Mouse (Mus musculus): ENCODE data around the gene Avpi1. TPM values are rescaled to one million over a fixed set of nuclear protein-coding genes. Genes with fewer than 3 reads are reported as not detected.

The Avpi1 gene
- total and polyA plus RNA-seq, 2 experiments from 2014 or later: 9.3 to 11.9 TPM

DNA sequence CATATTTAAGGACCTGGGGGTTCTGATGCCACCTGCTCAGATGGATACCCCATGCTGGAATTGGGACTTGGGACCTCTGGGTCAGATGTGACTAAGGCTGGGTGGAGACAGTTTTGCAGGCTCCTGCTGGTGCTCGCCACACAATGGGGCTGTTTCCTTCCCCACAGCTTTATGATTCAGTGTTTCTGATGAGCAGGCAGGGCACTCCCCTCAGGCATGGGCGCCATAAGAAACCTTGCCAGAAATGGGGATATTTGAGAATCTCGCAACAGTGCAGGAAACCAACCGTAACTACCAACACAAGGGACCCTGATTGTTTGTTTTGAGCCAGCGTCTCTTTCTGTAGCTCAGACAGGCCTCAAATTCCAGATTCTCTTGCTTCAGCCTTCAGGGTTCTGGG lies 2.2 kb upstream of the Avpi1 start:
- no peak for TF ChIP-seq CTCF (IDR thresholded peaks at IDR 0.05)
- Histone ChIP-seq H3K36me3 (ENCODE audit: insufficient read depth, low read length) (no peaks in the 10 kb centered on the region), H3K27me3 (ENCODE audit: insufficient read depth, low read length) (no peaks in the 10 kb centered on the region), H3K4me2 (ENCODE audit: low read depth, low read length, poor library complexity, severe bottlenecking) (no peak overlapping the region), H3K9me3 (ENCODE audit: low read length) (no peaks in the 10 kb centered on the region), H3K27ac (ENCODE audit: low read depth, low read length) (no peak overlapping the region), H3K9ac (replicated peaks; ENCODE audit: low read length, poor library complexity, severe bottlenecking) (no peak overlapping the region), H3K4me3 (ENCODE audit: low read depth, low read length) (no peak overlapping the region), H3K4me1 (ENCODE audit: insufficient read depth, low read length) (peaks cover 10% of the 10 kb centered on the region)
- WGBS: 69% methylated on average over 5 of the region's 5 CpGs
- no peak for DNase-seq (ENCODE audit: low spot score)
- no peak for ATAC-seq (ENCODE audit: low FRiP score)

DNA sequence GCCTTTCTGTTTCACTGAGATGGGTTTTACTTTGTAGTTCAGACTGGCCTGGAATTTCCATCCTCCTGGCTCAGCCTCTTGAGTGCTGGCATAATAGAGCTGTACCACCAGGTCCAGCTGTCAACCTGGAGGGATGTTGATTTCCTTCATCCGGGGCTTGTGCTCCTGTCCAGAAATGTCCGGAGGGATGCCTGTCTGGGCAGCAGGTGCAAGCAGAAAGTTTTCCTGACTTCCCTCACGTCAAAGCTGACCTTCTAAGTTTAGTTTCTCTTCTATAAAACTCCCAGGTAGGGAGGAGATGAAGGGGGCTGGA lies 1.4 kb upstream of the Avpi1 start:
- H3K4me2 ChIP-seq (ENCODE audit: low read depth, low read length, poor library complexity, severe bottlenecking): no peak overlapping the region
- no peaks in the 10 kb centered on the region for H3K27me3 ChIP-seq (ENCODE audit: insufficient read depth, low read length)
- no peaks in the 10 kb centered on the region for H3K9me3 ChIP-seq (ENCODE audit: low read length)
- no peaks in the 10 kb centered on the region for H3K36me3 ChIP-seq (ENCODE audit: insufficient read depth, low read length)
- DNase-seq (ENCODE audit: low spot score) (no peak), ATAC-seq (ENCODE audit: low FRiP score) (no peak)
- WGBS: 47% methylated on average over 3 of the region's 3 CpGs
- no peak overlapping the region for H3K9ac ChIP-seq (replicated peaks; ENCODE audit: low read length, poor library complexity, severe bottlenecking)
- H3K4me1 ChIP-seq (ENCODE audit: insufficient read depth, low read length): peaks cover 10% of the 10 kb centered on the region
- no peak overlapping the region for H3K4me3 ChIP-seq (ENCODE audit: low read depth, low read length)
- no peak for TF ChIP-seq CTCF (IDR thresholded peaks at IDR 0.05)
- H3K27ac ChIP-seq (ENCODE audit: low read depth, low read length): no peak overlapping the region

DNA sequence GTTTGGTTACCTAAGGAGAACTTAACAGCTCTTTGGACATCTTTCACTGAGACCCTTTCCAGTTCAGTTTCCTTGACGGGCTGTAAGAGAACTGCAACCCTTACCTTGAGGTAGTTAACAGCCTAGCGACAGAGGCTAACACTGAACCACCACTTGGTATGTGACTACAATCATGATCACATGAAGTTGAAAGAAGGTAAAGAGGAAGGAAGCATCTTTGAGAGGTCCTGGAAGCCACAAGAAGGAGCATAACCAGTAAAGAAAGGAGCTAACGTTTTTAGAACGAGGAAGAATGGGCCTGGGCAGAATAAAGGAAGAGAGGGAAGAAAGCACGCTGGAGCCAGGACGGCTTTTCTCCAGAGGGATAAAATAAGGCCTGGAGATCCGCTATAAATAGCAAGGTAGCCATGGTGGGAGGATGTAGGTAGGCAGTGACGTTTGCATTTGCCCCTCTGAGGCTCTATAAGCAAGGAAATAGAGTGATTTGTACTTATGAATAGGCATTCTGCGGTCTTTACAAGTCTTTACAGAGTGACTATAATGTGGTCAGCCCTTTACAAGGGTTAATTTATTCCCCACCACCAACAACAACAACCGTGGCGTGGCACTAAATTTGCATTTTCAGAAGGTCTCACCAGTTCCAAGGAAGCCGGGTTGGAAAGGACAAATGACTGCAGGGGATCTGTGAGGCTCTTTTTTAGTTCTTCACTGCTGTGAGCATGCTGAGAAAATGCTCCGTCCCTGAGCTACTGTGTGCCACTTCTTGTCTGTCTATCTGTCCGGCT lies 842 bp upstream of the Avpi1 start:
- H3K9ac ChIP-seq (replicated peaks; ENCODE audit: low read length, poor library complexity, severe bottlenecking): no peak overlapping the region
- H3K27ac ChIP-seq (ENCODE audit: low read depth, low read length): 0 out of 2 replicates have a peak overlapping the region, but pooled peaks have one; percentile 8
- no peak for DNase-seq (ENCODE audit: low spot score)
- peak overlapping the region; percentile 58 for H3K4me3 ChIP-seq (ENCODE audit: low read depth, low read length)
- H3K27me3 ChIP-seq (ENCODE audit: insufficient read depth, low read length): no peaks in the 10 kb centered on the region
- TF ChIP-seq CTCF (IDR thresholded peaks at IDR 0.05): no peak
- 15% methylated on average over 14 of the region's 14 CpGs for WGBS
- no peaks in the 10 kb centered on the region for H3K36me3 ChIP-seq (ENCODE audit: insufficient read depth, low read length)
- H3K9me3 ChIP-seq (ENCODE audit: low read length): no peaks in the 10 kb centered on the region
- peak; percentile 18 for ATAC-seq (ENCODE audit: low FRiP score)
- H3K4me2 ChIP-seq (ENCODE audit: low read depth, low read length, poor library complexity, severe bottlenecking): peak overlapping the region; percentile 91
- peaks cover 10% of the 10 kb centered on the region for H3K4me1 ChIP-seq (ENCODE audit: insufficient read depth, low read length)

DNA sequence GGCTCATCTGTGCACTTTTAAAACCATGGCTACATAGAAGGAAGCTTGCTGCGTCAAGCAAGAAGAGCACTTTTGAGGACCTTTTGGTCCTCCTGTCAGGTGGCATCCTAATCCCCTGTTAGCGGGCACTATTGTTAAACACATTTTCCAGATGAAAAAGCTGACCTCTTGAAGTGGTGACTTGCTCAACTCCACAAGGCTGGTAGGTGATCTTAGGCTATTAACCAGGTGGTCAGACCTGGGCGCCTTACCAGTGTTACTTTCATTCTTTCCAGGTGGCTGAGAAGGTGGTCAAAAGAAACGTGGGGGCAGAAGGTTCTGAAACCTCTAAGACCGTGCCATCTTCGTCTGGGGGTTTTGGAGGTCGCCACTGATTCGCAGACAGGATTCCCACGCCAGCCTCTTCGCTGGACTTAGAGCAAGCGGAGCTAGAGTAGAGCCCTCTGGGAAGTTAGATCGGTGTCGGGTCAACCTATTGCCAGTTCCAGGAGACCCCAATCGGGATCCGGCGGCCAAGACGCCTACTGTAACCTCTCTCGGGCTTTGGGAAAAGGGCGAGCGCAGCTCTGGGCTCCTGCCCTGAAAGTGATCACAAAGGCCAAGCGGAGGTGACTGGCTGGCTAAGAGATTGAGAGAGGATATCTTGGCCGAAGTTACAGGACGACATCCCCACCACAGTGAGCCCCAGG lies 663 bp downstream of the Avpi1 start:
- WGBS: 4% methylated on average over 23 of the region's 23 CpGs
- no peak for ATAC-seq (ENCODE audit: low FRiP score)

DNA sequence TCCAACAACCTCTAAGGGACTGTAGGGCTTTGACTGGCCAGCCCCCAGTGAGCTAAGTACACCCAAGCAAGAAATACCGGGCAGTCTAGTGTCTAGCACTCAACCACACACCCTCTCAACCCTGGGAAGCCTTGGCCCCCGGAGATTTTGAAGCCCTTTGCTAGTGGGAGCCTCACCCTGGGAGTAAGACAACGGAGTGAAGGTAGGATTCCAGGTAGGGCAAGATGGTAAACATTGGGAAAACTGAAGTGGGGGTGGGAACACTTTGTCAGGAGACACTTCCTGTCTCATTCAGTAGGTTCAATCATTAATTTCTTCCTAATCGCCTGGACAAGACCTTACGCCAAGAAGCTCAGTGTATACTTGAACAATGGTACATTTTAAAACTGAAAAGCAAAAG lies 1.8 kb downstream of the Avpi1 start:
- DNase-seq (ENCODE audit: low spot score) (no peak), ATAC-seq (ENCODE audit: low FRiP score) (no peak)
- Histone ChIP-seq H3K9me3 (ENCODE audit: low read length) (no peaks in the 10 kb centered on the region), H3K9ac (replicated peaks; ENCODE audit: low read length, poor library complexity, severe bottlenecking) (no peak overlapping the region), H3K4me2 (ENCODE audit: low read depth, low read length, poor library complexity, severe bottlenecking) (no peak overlapping the region), H3K4me1 (ENCODE audit: insufficient read depth, low read length) (peaks cover 10% of the 10 kb centered on the region), H3K4me3 (ENCODE audit: low read depth, low read length) (no peak overlapping the region), H3K27ac (ENCODE audit: low read depth, low read length) (no peak overlapping the region), H3K27me3 (ENCODE audit: insufficient read depth, low read length) (no peaks in the 10 kb centered on the region), H3K36me3 (ENCODE audit: insufficient read depth, low read length) (peaks cover 9% of the 10 kb centered on the region)
- 95% methylated on average over 5 of the region's 5 CpGs for WGBS
- TF ChIP-seq CTCF (IDR thresholded peaks at IDR 0.05): no peak

More for the DNA sequence above, 663 bp downstream of the Avpi1 start:
- H3K27me3 ChIP-seq (ENCODE audit: insufficient read depth, low read length): no peaks in the 10 kb centered on the region
- peak overlapping the region; percentile 62 for H3K9ac ChIP-seq (replicated peaks; ENCODE audit: low read length, poor library complexity, severe bottlenecking)
- peak overlapping the region; percentile 91 for H3K4me2 ChIP-seq (ENCODE audit: low read depth, low read length, poor library complexity, severe bottlenecking)
- peaks cover 10% of the 10 kb centered on the region for H3K4me1 ChIP-seq (ENCODE audit: insufficient read depth, low read length)
- no peaks in the 10 kb centered on the region for H3K9me3 ChIP-seq (ENCODE audit: low read length)
- TF ChIP-seq CTCF (IDR thresholded peaks at IDR 0.05): no peak
- H3K27ac ChIP-seq (ENCODE audit: low read depth, low read length): peak overlapping the region; percentile 8; the same call in 1 of the 2 replicates
- H3K4me3 ChIP-seq (ENCODE audit: low read depth, low read length): peak overlapping the region; percentile 58
- H3K36me3 ChIP-seq (ENCODE audit: insufficient read depth, low read length): peaks cover 8% of the 10 kb centered on the region
- no peak for DNase-seq (ENCODE audit: low spot score)

DNA sequence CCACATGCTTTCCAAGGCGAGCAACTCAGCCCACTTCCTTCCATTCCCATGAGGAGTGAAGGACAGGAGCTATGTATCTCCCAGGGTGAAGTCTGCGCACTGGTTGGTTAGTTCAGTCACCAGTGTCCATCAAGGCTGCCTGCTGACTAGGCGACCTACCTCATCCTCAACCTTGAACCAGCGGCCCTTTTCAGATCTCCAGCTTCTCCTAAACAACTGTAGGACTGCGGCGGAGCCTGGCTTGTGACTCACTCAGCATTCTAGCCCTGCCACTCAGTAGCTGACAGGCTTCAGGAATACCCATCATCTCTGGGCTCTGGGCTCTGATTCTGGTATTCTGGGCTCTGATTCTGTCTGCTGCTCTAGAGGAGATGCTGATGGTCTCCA lies 2.6 kb downstream of the Avpi1 start:
- Histone ChIP-seq H3K4me1 (ENCODE audit: insufficient read depth, low read length) (peaks cover 10% of the 10 kb centered on the region), H3K9me3 (ENCODE audit: low read length) (no peaks in the 10 kb centered on the region), H3K27me3 (ENCODE audit: insufficient read depth, low read length) (no peaks in the 10 kb centered on the region), H3K27ac (ENCODE audit: low read depth, low read length) (no peak overlapping the region), H3K4me3 (ENCODE audit: low read depth, low read length) (no peak overlapping the region), H3K9ac (replicated peaks; ENCODE audit: low read length, poor library complexity, severe bottlenecking) (no peak overlapping the region), H3K36me3 (ENCODE audit: insufficient read depth, low read length) (peaks cover 17% of the 10 kb centered on the region), H3K4me2 (ENCODE audit: low read depth, low read length, poor library complexity, severe bottlenecking) (no peak overlapping the region)
- DNase-seq (ENCODE audit: low spot score): no peak
- 92% methylated on average over 6 of the region's 6 CpGs for WGBS
- ATAC-seq (ENCODE audit: low FRiP score): no peak
- no peak for TF ChIP-seq CTCF (IDR thresholded peaks at IDR 0.05)

Measured in midbrain, postnatal 0 days (tissue).